Mouse (Mus musculus) spleen, adult 2 months (tissue): ENCODE data around the gene Ptgir.

Source experiments
- CTCF ChIP-seq: fragments of 200-500 bp; IDR thresholded peaks from 2 replicates; pipeline ENCODE4 v1.5.1; 2011; ENCODE audit warnings: mild to moderate bottlenecking, inconsistent platforms; ENCODE audit not compliant: insufficient read depth, insufficient read length, insufficient replicate concordance; ENCODE audit errors: extremely low read depth
- POLR2A ChIP-seq: fragments of 200-500 bp; IDR thresholded peaks from 2 replicates; pipeline ENCODE4 v1.6.1; 2011; ENCODE audit warnings: low read depth, low read length, inconsistent platforms

- TF ChIP-seq POLR2A (no peak), CTCF (no peak)
These were observed 14.8 kb downstream of the Ptgir start for GRCm38 (mm10) chr7:16920818-16921791.
